Mouse (Mus musculus) intestine, embryonic 14.5 days (tissue): ENCODE measurements around the gene Srsf3. TPM values are rescaled to one million over a fixed set of nuclear protein-coding genes. Genes with fewer than 3 reads are reported as not detected.
"Not testable (repeated sequence)": the region's sequence is repeated elsewhere in the genome, so short reads cannot be mapped to it uniquely, and the experiment has no call there.

ENCODE experiments used
- ATAC-seq: fragments of 200-750 bp; cut with Nextera tagmentation; replicated peaks from 2 replicates; pipeline ENCODE4 v1.8.0; 2017; ENCODE audit warnings: low read depth, moderate number of reproducible peaks, moderate TSS enrichment, moderate library complexity; ENCODE audit not compliant: low FRiP score, low TSS enrichment
- DNase-seq: peaks from one replicate; pipeline ENCODE4 v3.0.0-alpha.2; 2018; ENCODE audit warnings: low spot score
- H3K27ac ChIP-seq: fragments of 300-500 bp; sonication (generic); 2 replicates; pipeline ENCODE4 v1.5.1; 2014; ENCODE audit warnings: low read depth, mild to moderate bottlenecking, control low read depth
- H3K27me3 ChIP-seq: fragments of 300-500 bp; sonication (generic); replicated peaks from 2 replicates; pipeline ENCODE4 v1.6.1; 2014; ENCODE audit warnings: low read length, control low read depth; ENCODE audit not compliant: control insufficient read depth, insufficient read depth
- H3K36me3 ChIP-seq: fragments of 300-500 bp; sonication (generic); 2 replicates; pipeline ENCODE4 v1.6.1; 2014; ENCODE audit warnings: low read length, control low read depth; ENCODE audit not compliant: control insufficient read depth, insufficient read depth
- H3K4me1 ChIP-seq: fragments of 300-500 bp; sonication (generic); replicated peaks from 2 replicates; pipeline ENCODE4 v1.6.1; 2014; ENCODE audit warnings: low read length, control low read depth, mixed read lengths; ENCODE audit not compliant: control insufficient read depth, insufficient read depth
- H3K4me2 ChIP-seq: fragments of 300-500 bp; sonication (generic); 2 replicates; pipeline ENCODE4 v1.6.1; 2014; ENCODE audit warnings: low read length
- H3K4me3 ChIP-seq: fragments of 300-500 bp; sonication (generic); 2 replicates; pipeline ENCODE4 v1.5.1; 2014; ENCODE audit warnings: low read depth, low read length, control low read depth, mixed read lengths
- H3K9ac ChIP-seq: fragments of 300-500 bp; sonication (generic); 2 replicates; pipeline ENCODE4 v1.6.1; 2014; ENCODE audit warnings: mild to moderate bottlenecking, low read length
- H3K9me3 ChIP-seq: fragments of 300-500 bp; sonication (generic); 2 replicates; pipeline ENCODE4 v1.6.1; 2016; ENCODE audit warnings: low read length, control low read depth; ENCODE audit not compliant: control insufficient read depth
- WGBS: fragments of 180-500 bp; shearing (Covaris S2); extraction: QIAGEN DNeasy Blood & Tissue Kit; methylation state at CpG from one replicate; pipeline ENCODE4 v1.1.7; 2014; 5-methylcytosine and 5-hydroxymethylcytosine counted together
- polyA plus RNA-seq: library from polyadenylated mRNA; unstranded; fragments of >200 nt; fragmentation: Nextera tagmentation; extraction: Ambion mirVana; gene quantifications from 2 replicates; pipeline ENCODE4 v1.2.1, GENCODE M21; 2014

Gene Srsf3
- polyA plus RNA-seq, 1 experiment from 2014 or later, result 585 TPM

DNA sequence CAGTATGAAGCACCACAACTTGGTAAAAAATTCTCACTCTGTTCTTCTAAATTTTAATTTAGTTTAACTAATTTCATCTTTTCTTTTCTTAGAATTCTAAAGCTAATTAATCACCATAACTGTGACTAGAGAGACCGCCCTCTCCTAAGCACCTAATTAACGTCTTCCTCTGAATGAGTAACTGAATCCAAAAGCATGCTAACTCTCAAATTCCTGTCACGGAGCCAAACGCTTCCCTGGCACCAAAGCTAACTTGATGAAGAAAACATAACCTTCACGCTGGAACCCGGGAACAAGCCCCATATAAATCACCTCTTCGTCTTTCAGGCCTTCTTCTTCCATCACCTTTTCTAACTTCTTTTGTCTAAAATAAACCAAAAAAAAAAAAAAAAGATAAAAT lies 40.3 kb upstream of the Srsf3 start:
- H3K36me3 ChIP-seq, result peaks cover 64% of the 10 kb centered on the region

DNA sequence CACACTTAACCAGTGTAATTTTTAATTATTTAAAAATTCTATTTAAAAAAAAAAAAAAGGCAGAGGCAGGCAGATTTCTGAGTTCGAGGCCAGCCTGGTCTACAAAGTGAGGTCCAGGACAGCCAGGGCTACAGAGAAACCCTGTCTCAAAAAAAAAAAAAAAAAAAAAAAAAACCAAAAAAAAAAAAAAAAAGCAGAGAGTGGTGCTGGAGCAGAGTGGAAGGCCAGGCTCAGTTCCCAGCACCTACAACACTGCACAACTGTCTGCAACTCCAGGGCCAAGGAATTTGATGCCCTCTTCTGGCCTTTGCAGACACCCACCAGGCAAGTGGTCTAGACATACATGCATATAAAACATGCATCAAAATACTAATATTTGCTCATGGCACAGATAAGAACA lies 39.4 kb upstream of the Srsf3 start:
- not testable (repeated sequence) for H3K4me2 ChIP-seq, DNase-seq, H3K4me3 ChIP-seq, H3K9ac ChIP-seq, H3K9me3 ChIP-seq, H3K4me1 ChIP-seq, H3K27me3 ChIP-seq, ATAC-seq, H3K27ac ChIP-seq
- H3K36me3 ChIP-seq, result peaks cover 63% of the 10 kb centered on the region
- 91% methylated on average over 1 of the region's 1 CpGs for WGBS

More for the DNA sequence above, 40.3 kb upstream of the Srsf3 start:
- H3K9me3 ChIP-seq, result no peaks in the 10 kb centered on the region
- no peak for ATAC-seq
- H3K4me2 ChIP-seq, result no peak overlapping the region
- H3K4me1 ChIP-seq, result no peaks in the 10 kb centered on the region
- no peaks in the 10 kb centered on the region for H3K27me3 ChIP-seq
- H3K27ac ChIP-seq, result no peak overlapping the region
- no peak overlapping the region for H3K4me3 ChIP-seq
- H3K9ac ChIP-seq, result no peak overlapping the region
- WGBS, result 71% methylated on average over 7 of the region's 7 CpGs
- no peak for DNase-seq

GRCm38 (mm10) chr17:28994615-28995014 lies 37.8 kb upstream of the Srsf3 start:
- H3K4me3 ChIP-seq, result no peak overlapping the region
- no peaks in the 10 kb centered on the region for H3K27me3 ChIP-seq
- no peak overlapping the region for H3K9ac ChIP-seq
- no peak overlapping the region for H3K27ac ChIP-seq
- ATAC-seq, result no peak
- no peaks in the 10 kb centered on the region for H3K4me1 ChIP-seq
- H3K9me3 ChIP-seq, result no peaks in the 10 kb centered on the region
- no peak overlapping the region for H3K4me2 ChIP-seq
- peaks cover 64% of the 10 kb centered on the region for H3K36me3 ChIP-seq
- DNase-seq, result no peak
- WGBS, result 92% methylated on average over 4 of the region's 4 CpGs

GRCm38 (mm10) chr17:29000465-29000864 lies 32.0 kb upstream of the Srsf3 start:
- H3K27ac ChIP-seq, result no peak overlapping the region
- ATAC-seq, result no peak
- peaks cover 5% of the 10 kb centered on the region for H3K4me1 ChIP-seq
- H3K9me3 ChIP-seq, result no peaks in the 10 kb centered on the region
- WGBS, result 93% methylated on average over 6 of the region's 6 CpGs
- no peak overlapping the region for H3K9ac ChIP-seq
- no peak for DNase-seq
- peaks cover 53% of the 10 kb centered on the region for H3K36me3 ChIP-seq
- H3K4me3 ChIP-seq, result no peak overlapping the region
- no peak overlapping the region for H3K4me2 ChIP-seq
- H3K27me3 ChIP-seq, result no peaks in the 10 kb centered on the region

GRCm38 (mm10) chr17:29003740-29004139 lies 28.7 kb upstream of the Srsf3 start:
- H3K27me3 ChIP-seq, result no peaks in the 10 kb centered on the region
- H3K4me2 ChIP-seq, result no peak overlapping the region
- peaks cover 10% of the 10 kb centered on the region for H3K4me1 ChIP-seq
- H3K36me3 ChIP-seq, result peaks cover 24% of the 10 kb centered on the region
- H3K9ac ChIP-seq, result no peak overlapping the region
- DNase-seq (no peak), ATAC-seq (no peak)
- no peaks in the 10 kb centered on the region for H3K9me3 ChIP-seq
- WGBS, result 73% methylated on average over 1 of the region's 1 CpGs
- H3K4me3 ChIP-seq, result no peak overlapping the region
- H3K27ac ChIP-seq, result no peak overlapping the region

DNA sequence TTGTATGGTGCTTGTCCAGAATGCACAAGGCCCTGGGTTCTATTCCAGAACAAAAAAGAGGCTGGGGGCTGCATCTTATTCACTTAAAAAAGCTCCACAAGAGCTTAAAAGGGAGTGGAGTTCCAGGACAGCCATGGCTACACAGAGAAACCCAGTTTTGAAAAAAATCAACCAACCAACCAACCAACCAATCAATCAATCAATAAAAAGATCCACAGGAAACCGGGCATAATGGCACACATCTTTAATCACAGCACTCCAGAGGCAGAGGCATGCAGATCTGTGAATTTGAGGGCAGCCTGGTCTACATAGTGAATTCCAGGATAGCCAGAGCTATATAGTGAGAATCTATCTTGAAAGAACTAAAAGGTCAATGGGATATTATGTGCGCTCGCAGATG lies 27.4 kb upstream of the Srsf3 start:
- peaks cover 10% of the 10 kb centered on the region for H3K4me1 ChIP-seq
- no peak overlapping the region for H3K4me3 ChIP-seq
- ATAC-seq (no peak), DNase-seq (no peak)
- no peak overlapping the region for H3K4me2 ChIP-seq
- H3K9me3 ChIP-seq, result no peaks in the 10 kb centered on the region
- H3K9ac ChIP-seq, result no peak overlapping the region
- WGBS, result 90% methylated on average over 3 of the region's 3 CpGs
- H3K27me3 ChIP-seq, result no peaks in the 10 kb centered on the region
- peaks cover 12% of the 10 kb centered on the region for H3K36me3 ChIP-seq
- no peak overlapping the region for H3K27ac ChIP-seq

DNA sequence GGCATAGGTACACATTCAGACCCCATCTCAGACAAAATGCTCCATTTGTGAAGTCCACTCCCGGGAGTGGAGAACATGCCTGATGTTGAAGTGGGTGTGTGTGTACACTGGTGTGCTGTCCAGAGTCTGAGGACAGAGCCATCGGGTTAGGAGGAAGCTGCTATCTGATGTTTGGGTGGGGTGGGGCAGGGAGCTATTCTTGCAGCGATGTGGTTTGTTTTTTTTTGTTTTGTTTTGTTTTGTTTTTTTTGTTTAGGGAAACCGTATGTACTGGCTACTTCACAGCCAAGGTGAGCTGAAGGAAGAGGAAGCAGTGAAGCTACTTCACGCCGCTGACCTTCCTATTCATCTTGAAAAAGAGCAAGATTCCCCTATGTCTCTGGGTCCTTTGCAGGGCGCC lies 25.6 kb upstream of the Srsf3 start:
- peak overlapping the region; percentile 94 for H3K9ac ChIP-seq
- no peak for DNase-seq
- 8% methylated on average over 7 of the region's 7 CpGs for WGBS

GRCm38 (mm10) chr17:29007243-29007640 lies 25.2 kb upstream of the Srsf3 start:
- ATAC-seq (no peak), DNase-seq (no peak)
- H3K4me2 ChIP-seq, result peak overlapping the region; percentile 81
- no peaks in the 10 kb centered on the region for H3K27me3 ChIP-seq
- H3K36me3 ChIP-seq, result no peaks in the 10 kb centered on the region
- H3K9me3 ChIP-seq, result no peaks in the 10 kb centered on the region
- H3K27ac ChIP-seq, result peak overlapping the region; percentile 87
- H3K4me1 ChIP-seq, result peaks cover 10% of the 10 kb centered on the region
- H3K9ac ChIP-seq, result peak overlapping the region; percentile 94
- peak overlapping the region; percentile 98 for H3K4me3 ChIP-seq
- under 1% methylated on average over 19 of the region's 19 CpGs for WGBS

More for the DNA sequence above, 25.6 kb upstream of the Srsf3 start:
- H3K4me1 ChIP-seq, result peaks cover 10% of the 10 kb centered on the region
- ATAC-seq, result no peak
- H3K27ac ChIP-seq, result peak overlapping the region; percentile 87
- H3K4me2 ChIP-seq, result peak overlapping the region; percentile 81
- no peaks in the 10 kb centered on the region for H3K9me3 ChIP-seq
- peak overlapping the region; percentile 98 for H3K4me3 ChIP-seq
- H3K27me3 ChIP-seq, result no peaks in the 10 kb centered on the region
- no peaks in the 10 kb centered on the region for H3K36me3 ChIP-seq

- H3K27ac ChIP-seq, result peak within 1 kb of the TSS; percentile 87
- H3K36me3 ChIP-seq, result no peaks in the 10 kb centered on the region
- peaks cover 10% of the 10 kb centered on the region for H3K4me1 ChIP-seq
- H3K27me3 ChIP-seq, result no peaks in the 10 kb centered on the region
- peak within 1 kb of the TSS; percentile 98 for H3K4me3 ChIP-seq
- DNase-seq (peak; percentile 98), ATAC-seq (peak; percentile 91)
- under 1% methylated on average over 64 of the region's 65 CpGs for WGBS
- H3K4me2 ChIP-seq, result peak within 1 kb of the TSS; percentile 81
- no peaks in the 10 kb centered on the region for H3K9me3 ChIP-seq
- H3K9ac ChIP-seq, result peak within 1 kb of the TSS; percentile 94
These were observed 24.6 kb upstream of the Srsf3 start, which contains the start of gene Stk38 for GRCm38 (mm10) chr17:29007641-29008325. Gene Stk38, minus strand, starts transcription at chr17:29007995.
